Mouse (Mus musculus) liver, embryonic 13.5 days (tissue): Measurements from ENCODE around the gene Fam78b. TPM values are rescaled to one million over a fixed set of nuclear protein-coding genes. Genes with fewer than 3 reads are reported as not detected.

Experiments
- ATAC-seq: fragments of 200-750 bp; cut with Nextera tagmentation; 2 replicates; pipeline ENCODE4 v1.8.0; 2017; ENCODE audit warnings: low read depth, mild to moderate bottlenecking, moderate number of reproducible peaks, moderate library complexity
- DNase-seq: peaks from one replicate; pipeline ENCODE4 v3.0.0; 2022
- H3K27ac ChIP-seq: fragments of 300-500 bp; sonication (generic); 2 replicates; pipeline ENCODE4 v1.5.1; 2015; ENCODE audit warnings: moderate library complexity, mild to moderate bottlenecking, inconsistent platforms
- H3K27me3 ChIP-seq: fragments of 300-500 bp; sonication (generic); 2 replicates; pipeline ENCODE4 v1.6.1; 2015; ENCODE audit warnings: mild to moderate bottlenecking, inconsistent platforms
- H3K36me3 ChIP-seq: fragments of 300-500 bp; sonication (generic); 2 replicates; pipeline ENCODE4 v1.6.1; 2015; ENCODE audit warnings: mild to moderate bottlenecking, inconsistent platforms
- H3K4me1 ChIP-seq: fragments of 300-500 bp; sonication (generic); replicated peaks from 2 replicates; pipeline ENCODE4 v1.6.1; 2015; ENCODE audit warnings: inconsistent platforms
- H3K4me2 ChIP-seq: fragments of 300-500 bp; sonication (generic); 2 replicates; pipeline ENCODE4 v1.6.1; 2015; ENCODE audit warnings: inconsistent platforms, mild to moderate bottlenecking, moderate library complexity
- H3K4me3 ChIP-seq: fragments of 300-500 bp; sonication (generic); replicated peaks from 2 replicates; pipeline ENCODE4 v1.5.1; 2015; ENCODE audit warnings: mild to moderate bottlenecking, inconsistent platforms
- H3K9ac ChIP-seq: fragments of 300-500 bp; sonication (generic); 2 replicates; pipeline ENCODE4 v1.6.1; 2015; ENCODE audit warnings: mild to moderate bottlenecking, inconsistent platforms
- H3K9me3 ChIP-seq: fragments of 300-500 bp; sonication (generic); replicated peaks from 2 replicates; pipeline ENCODE4 v1.6.1; 2016; ENCODE audit warnings: inconsistent platforms
- WGBS: fragments of 180-500 bp; shearing (Covaris S2); methylation state at CpG from one replicate; pipeline ENCODE4 v1.1.7; 2015; ENCODE audit not compliant: insufficient replicate concordance; 5-methylcytosine and 5-hydroxymethylcytosine counted together
- polyA plus RNA-seq: library from polyadenylated mRNA; unstranded; fragments of >200 nt; fragmentation: Nextera tagmentation; extraction: Ambion mirVana; gene quantifications from 2 replicates; pipeline ENCODE4 v1.2.1, GENCODE M21; 2015

The Fam78b gene
- polyA plus RNA-seq, 1 experiment from 2014 or later: 0.07 TPM

DNA sequence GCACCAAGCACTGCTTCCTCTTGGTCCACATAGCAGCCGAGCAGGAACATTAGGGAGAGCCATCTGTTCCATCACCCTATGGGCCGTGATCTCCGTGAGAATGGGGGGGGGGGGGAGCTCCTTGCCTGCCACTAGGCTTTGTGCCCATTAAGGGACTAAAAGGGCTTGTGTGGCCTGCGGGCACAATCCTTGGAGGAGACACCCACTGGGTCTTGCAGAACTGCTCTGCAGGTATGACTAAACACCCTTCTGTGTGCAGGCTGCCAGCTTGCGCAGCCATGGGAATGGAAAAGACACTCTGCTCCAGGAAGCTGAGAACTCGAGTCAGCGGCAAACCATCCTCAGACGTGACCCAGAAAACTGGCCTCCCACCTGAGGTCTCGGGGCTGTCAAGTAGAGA lies 68.5 kb downstream of the Fam78b start:
- H3K4me2 ChIP-seq: no peak overlapping the region
- ATAC-seq (no peak), DNase-seq (no peak)
- WGBS: 47% methylated on average over 9 of the region's 9 CpGs
- H3K27me3 ChIP-seq: no peaks in the 10 kb centered on the region
- no peak overlapping the region for H3K27ac ChIP-seq
- H3K36me3 ChIP-seq: no peaks in the 10 kb centered on the region
- no peaks in the 10 kb centered on the region; the same call in 1 of the 2 replicates for H3K9me3 ChIP-seq
- H3K4me1 ChIP-seq: no peaks in the 10 kb centered on the region
- no peak overlapping the region for H3K9ac ChIP-seq
- H3K4me3 ChIP-seq: no peak overlapping the region

DNA sequence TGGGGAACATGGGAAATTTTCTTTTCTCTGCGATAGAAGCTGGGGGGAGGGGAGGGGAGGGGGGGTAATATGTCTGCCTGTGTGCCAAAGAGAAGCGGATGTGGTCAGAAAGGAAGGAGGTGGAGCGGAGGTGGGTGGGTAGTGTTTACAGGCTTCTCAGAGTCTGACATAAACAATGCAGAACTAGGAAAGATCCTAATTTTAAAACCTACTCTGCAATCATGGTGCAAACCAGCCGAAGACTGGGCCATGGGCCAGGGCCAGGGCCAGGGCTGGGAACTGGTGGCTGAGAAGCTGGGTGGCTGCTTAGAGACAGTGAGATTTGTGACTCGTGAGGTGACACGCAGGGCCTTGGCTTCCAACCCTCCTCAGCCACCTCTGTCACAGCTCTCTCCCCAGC lies 69.1 kb downstream of the Fam78b start:
- H3K27me3 ChIP-seq: no peaks in the 10 kb centered on the region
- ATAC-seq: no peak
- no peaks in the 10 kb centered on the region for H3K36me3 ChIP-seq
- no peak overlapping the region for H3K4me2 ChIP-seq
- no peaks in the 10 kb centered on the region for H3K4me1 ChIP-seq
- no peak overlapping the region for H3K9ac ChIP-seq
- H3K27ac ChIP-seq: no peak overlapping the region
- H3K9me3 ChIP-seq: no peaks in the 10 kb centered on the region; the same call in 1 of the 2 replicates
- no peak overlapping the region for H3K4me3 ChIP-seq
- no peak for DNase-seq
- WGBS: 46% methylated on average over 6 of the region's 6 CpGs

DNA sequence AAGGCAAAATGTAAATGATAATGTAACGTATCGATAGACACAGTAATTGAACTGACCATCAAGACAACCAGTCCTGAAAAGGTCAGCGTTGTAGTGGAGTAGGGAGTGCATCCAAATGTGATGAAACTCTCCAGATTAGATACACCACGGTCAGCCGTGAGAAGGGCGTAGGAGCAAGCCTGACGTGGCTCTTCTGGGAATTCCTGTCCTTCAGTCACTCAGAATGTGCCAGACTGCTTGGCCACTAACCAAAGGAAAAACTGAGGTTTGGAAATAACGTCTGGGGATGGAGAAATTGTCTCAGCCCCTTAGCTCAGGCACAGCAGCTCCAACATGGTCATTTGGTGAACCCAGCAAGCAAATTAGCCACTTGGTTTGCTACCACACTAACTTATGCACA lies 74.5 kb downstream of the Fam78b start:
- DNase-seq: no peak
- 61% methylated on average over 8 of the region's 8 CpGs for WGBS
- no peaks in the 10 kb centered on the region for H3K27me3 ChIP-seq
- no peaks in the 10 kb centered on the region for H3K4me1 ChIP-seq
- no peak for ATAC-seq
- H3K27ac ChIP-seq: no peak overlapping the region
- H3K4me3 ChIP-seq: no peak overlapping the region
- H3K9ac ChIP-seq: no peak overlapping the region
- H3K36me3 ChIP-seq: no peaks in the 10 kb centered on the region
- no peaks in the 10 kb centered on the region; the same call in 1 of the 2 replicates for H3K9me3 ChIP-seq
- H3K4me2 ChIP-seq: no peak overlapping the region

DNA sequence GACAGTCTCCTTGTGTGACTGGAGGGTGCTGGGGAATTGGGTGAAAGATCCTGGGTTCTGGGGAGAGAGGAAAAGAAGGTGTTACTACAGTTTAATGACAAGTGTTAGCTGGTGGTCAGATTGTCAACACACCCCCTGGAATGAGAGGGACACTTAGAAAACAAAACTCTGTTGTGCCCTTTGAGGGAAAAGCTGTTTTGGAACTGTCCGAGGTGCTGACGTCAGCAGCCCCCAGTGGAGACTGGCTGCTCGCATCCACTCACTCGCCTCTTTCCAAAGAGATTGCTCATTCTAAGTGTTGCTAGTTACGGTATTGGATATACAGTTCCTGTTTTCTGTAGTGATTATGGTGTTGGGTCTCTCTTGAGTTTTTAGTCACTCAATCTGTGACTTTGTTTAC lies 78.3 kb downstream of the Fam78b start:
- Histone ChIP-seq H3K36me3 (no peaks in the 10 kb centered on the region), H3K4me3 (no peak overlapping the region), H3K4me1 (no peaks in the 10 kb centered on the region), H3K4me2 (no peak overlapping the region), H3K27ac (no peak overlapping the region), H3K9me3 (no peaks in the 10 kb centered on the region), H3K27me3 (no peaks in the 10 kb centered on the region), H3K9ac (no peak overlapping the region)
- WGBS: 29% methylated on average over 5 of the region's 5 CpGs
- ATAC-seq (no peak), DNase-seq (no peak)

DNA sequence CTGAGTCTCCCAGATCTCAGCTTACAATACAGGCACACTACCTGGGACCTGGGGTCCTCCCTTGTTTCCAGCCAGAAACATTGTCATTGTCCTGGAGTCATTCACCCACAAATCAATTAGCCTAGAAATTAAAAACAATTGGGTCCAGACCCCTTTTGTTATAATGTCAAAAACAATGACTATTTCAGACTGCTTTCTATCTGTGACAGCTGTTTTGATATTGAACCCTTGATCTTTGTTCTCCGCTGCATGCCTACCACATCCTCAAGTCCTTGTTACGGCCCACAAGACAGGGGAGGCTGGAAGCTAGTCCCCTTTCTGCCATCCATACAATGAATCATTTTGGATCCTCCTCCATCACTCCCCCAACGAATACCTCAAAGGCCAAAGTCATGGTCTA lies 80.7 kb downstream of the Fam78b start:
- H3K4me1 ChIP-seq: no peaks in the 10 kb centered on the region
- WGBS: 58% methylated on average over 3 of the region's 3 CpGs
- no peak for ATAC-seq
- H3K27me3 ChIP-seq: no peaks in the 10 kb centered on the region
- DNase-seq: no peak
- H3K27ac ChIP-seq: no peak overlapping the region
- H3K9me3 ChIP-seq: no peaks in the 10 kb centered on the region
- no peaks in the 10 kb centered on the region for H3K36me3 ChIP-seq
- H3K4me2 ChIP-seq: no peak overlapping the region
- no peak overlapping the region for H3K9ac ChIP-seq
- no peak overlapping the region for H3K4me3 ChIP-seq

DNA sequence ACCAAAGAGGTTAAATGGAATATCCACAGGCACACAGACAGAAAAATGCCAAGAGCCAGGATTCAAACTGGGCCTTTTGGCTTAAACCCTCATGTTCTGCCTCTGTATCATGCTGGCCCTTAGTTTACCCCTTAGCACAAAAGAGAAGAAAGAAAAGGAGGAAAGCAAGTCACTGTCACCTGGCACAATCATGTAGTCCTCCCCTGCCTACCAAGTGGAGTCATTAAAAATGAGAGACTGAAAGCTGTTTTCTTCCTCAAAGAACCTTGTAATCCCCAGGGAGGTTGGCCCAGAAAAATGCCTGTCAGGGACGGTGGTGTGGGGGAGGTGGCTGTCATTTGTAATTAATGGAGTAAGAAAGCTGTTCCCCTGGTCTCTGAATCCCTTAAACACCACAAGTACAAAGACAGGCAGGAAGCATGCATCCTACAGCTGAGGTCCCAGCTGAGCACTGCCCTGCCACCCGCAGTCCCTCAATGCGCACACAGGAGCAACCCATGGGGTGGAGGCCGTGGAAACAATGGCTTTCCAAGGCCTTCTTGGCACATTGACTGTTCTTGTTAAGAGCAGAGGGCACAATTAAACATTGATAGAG lies 81.4 kb downstream of the Fam78b start:
- H3K9me3 ChIP-seq: no peaks in the 10 kb centered on the region
- no peak overlapping the region for H3K4me2 ChIP-seq
- no peak overlapping the region for H3K4me3 ChIP-seq
- 52% methylated on average over 4 of the region's 4 CpGs for WGBS
- no peak for DNase-seq
- H3K27me3 ChIP-seq: no peaks in the 10 kb centered on the region
- no peak overlapping the region for H3K27ac ChIP-seq
- H3K4me1 ChIP-seq: no peaks in the 10 kb centered on the region
- no peaks in the 10 kb centered on the region for H3K36me3 ChIP-seq
- H3K9ac ChIP-seq: no peak overlapping the region
- ATAC-seq: no peak

DNA sequence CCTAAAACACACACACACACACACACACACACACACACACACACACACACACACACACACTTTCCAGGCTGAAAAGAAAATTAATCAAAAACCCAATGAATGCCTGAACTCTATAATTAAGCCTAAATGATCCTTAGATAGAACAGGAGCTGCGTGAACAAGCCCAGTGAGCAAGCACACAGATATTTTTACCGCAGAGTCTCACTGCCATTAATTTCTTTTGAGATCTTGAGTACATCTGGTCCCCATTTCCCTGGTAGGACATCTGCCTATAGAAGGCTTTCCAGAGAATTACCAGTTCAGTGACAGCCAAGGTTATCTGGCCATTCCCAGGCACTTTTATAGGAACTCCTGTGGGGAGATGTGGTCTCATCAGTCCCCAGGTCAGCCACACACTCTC lies 82.0 kb downstream of the Fam78b start:
- Histone ChIP-seq H3K4me2 (no peak overlapping the region), H3K9ac (no peak overlapping the region), H3K27me3 (no peaks in the 10 kb centered on the region), H3K9me3 (no peaks in the 10 kb centered on the region), H3K27ac (no peak overlapping the region), H3K36me3 (no peaks in the 10 kb centered on the region), H3K4me1 (no peaks in the 10 kb centered on the region), H3K4me3 (no peak overlapping the region)
- no peak for DNase-seq
- no peak for ATAC-seq
- 79% methylated on average over 2 of the region's 2 CpGs for WGBS

- Histone ChIP-seq H3K4me2 (no peak overlapping the region), H3K9me3 (no peaks in the 10 kb centered on the region), H3K9ac (no peak overlapping the region), H3K4me3 (no peak overlapping the region), H3K27me3 (no peaks in the 10 kb centered on the region), H3K4me1 (no peaks in the 10 kb centered on the region), H3K27ac (no peak overlapping the region), H3K36me3 (no peaks in the 10 kb centered on the region)
- no peak for DNase-seq
- no peak for ATAC-seq
Measured at GRCm38 (mm10) chr1:167084330-167084729, 83.1 kb downstream of the Fam78b start.

GRCm38 (mm10) chr1:167085461-167085860 lies 84.2 kb downstream of the Fam78b start:
- WGBS: 69% methylated on average over 4 of the region's 4 CpGs
- Histone ChIP-seq H3K4me1 (no peaks in the 10 kb centered on the region), H3K4me2 (no peak overlapping the region), H3K27me3 (no peaks in the 10 kb centered on the region), H3K9me3 (no peaks in the 10 kb centered on the region), H3K36me3 (no peaks in the 10 kb centered on the region), H3K27ac (no peak overlapping the region), H3K9ac (no peak overlapping the region), H3K4me3 (no peak overlapping the region)
- DNase-seq: no peak
- no peak for ATAC-seq

DNA sequence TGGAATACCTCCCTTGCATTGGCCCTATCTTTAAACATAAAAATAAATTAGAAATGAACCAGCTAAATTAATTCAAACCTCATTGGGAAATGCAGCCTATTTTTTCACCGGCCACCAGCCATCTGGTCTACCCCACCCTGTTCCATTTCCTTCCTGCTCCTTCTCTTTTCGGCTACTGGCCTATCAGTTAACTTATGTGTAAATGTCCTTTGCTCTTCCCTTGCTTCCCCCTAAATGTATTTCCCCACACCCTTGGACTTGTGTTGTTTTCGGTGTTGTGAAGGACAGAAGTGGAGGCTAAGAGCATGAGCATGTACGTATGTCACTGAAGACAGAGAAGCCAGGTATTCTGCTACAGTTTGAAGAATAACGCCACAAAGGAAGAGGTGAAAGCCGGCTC lies 89.2 kb downstream of the Fam78b start:
- Histone ChIP-seq H3K27me3 (no peaks in the 10 kb centered on the region), H3K4me2 (no peak overlapping the region), H3K4me1 (no peaks in the 10 kb centered on the region), H3K4me3 (no peak overlapping the region), H3K9me3 (no peaks in the 10 kb centered on the region), H3K36me3 (no peaks in the 10 kb centered on the region), H3K27ac (no peak overlapping the region), H3K9ac (no peak overlapping the region)
- ATAC-seq (no peak), DNase-seq (no peak)
- WGBS: 57% methylated on average over 6 of the region's 6 CpGs

GRCm38 (mm10) chr1:167093551-167093950 lies 92.3 kb downstream of the Fam78b start:
- no peak overlapping the region for H3K4me3 ChIP-seq
- no peaks in the 10 kb centered on the region for H3K4me1 ChIP-seq
- H3K9ac ChIP-seq: no peak overlapping the region
- WGBS: 43% methylated on average over 3 of the region's 3 CpGs
- no peak overlapping the region for H3K4me2 ChIP-seq
- H3K36me3 ChIP-seq: no peaks in the 10 kb centered on the region
- H3K27me3 ChIP-seq: no peaks in the 10 kb centered on the region
- H3K9me3 ChIP-seq: no peaks in the 10 kb centered on the region
- no peak overlapping the region for H3K27ac ChIP-seq
- ATAC-seq (no peak), DNase-seq (no peak)

- WGBS: 69% methylated on average over 10 of the region's 10 CpGs
- no peak overlapping the region for H3K4me3 ChIP-seq
- no peak overlapping the region for H3K9ac ChIP-seq
- H3K4me1 ChIP-seq: no peaks in the 10 kb centered on the region
- no peaks in the 10 kb centered on the region for H3K9me3 ChIP-seq
- H3K4me2 ChIP-seq: no peak overlapping the region
- ATAC-seq (no peak), DNase-seq (no peak)
- H3K36me3 ChIP-seq: no peaks in the 10 kb centered on the region
- H3K27me3 ChIP-seq: no peaks in the 10 kb centered on the region
- H3K27ac ChIP-seq: no peak overlapping the region
Measured at GRCm38 (mm10) chr1:167094589-167095148, 93.5 kb downstream of the Fam78b start.
